Mouse (Mus musculus) myocyte (in vitro differentiated cells): ENCODE data around the gene Tmco1. TPM values are rescaled to one million over a fixed set of nuclear protein-coding genes. Genes with fewer than 3 reads are reported as not detected.

Experiments used
- H3K27me3 ChIP-seq: one replicate; pipeline ENCODE4 v1.6.1; 2011; ENCODE audit not compliant: control insufficient read depth, insufficient read depth, insufficient read length
- H3K36me3 ChIP-seq: one replicate; pipeline ENCODE4 v1.6.1; 2011; ENCODE audit not compliant: control insufficient read depth, insufficient read depth
- H3K4me2 ChIP-seq: one replicate; pipeline ENCODE4 v1.6.1; 2011; ENCODE audit warnings: low read depth, control low read depth
- H3K4me3 ChIP-seq: one replicate; pipeline ENCODE4 v1.5.1; 2011; ENCODE audit warnings: mild to moderate bottlenecking, control low read depth, moderate library complexity
- H3K79me2 ChIP-seq: one replicate; pipeline ENCODE4 v1.6.1; 2011; ENCODE audit not compliant: control insufficient read depth, insufficient read depth
- H3ac ChIP-seq: one replicate; pipeline ENCODE4 v1.6.1; 2011; ENCODE audit not compliant: control insufficient read depth, insufficient read length
- CEBPB ChIP-seq: IDR thresholded peaks from 2 replicates; pipeline ENCODE4 v1.6.1; 2011; ENCODE audit warnings: mild to moderate bottlenecking, moderate library complexity; ENCODE audit not compliant: poor library complexity, insufficient read depth, severe bottlenecking
- E2F4 ChIP-seq: IDR thresholded peaks from one replicate; pipeline ENCODE4 v1.6.1; 2011; ENCODE audit warnings: mild to moderate bottlenecking, control low read depth, moderate library complexity; ENCODE audit not compliant: insufficient read depth
- MAX ChIP-seq: IDR thresholded peaks from one replicate; pipeline ENCODE4 v1.6.1; 2011; ENCODE audit warnings: low read depth, mild to moderate bottlenecking, control low read depth
- MYOD1 ChIP-seq, 3 experiments: IDR thresholded peaks; one replicate each; pipeline ENCODE4 v1.6.1; 2011; ENCODE audit warnings: control low read depth in 2 of 3, low read depth in 2 of 3, mild to moderate bottlenecking in 2 of 3, moderate library complexity in 1 of 3; ENCODE audit not compliant: insufficient read length in 2 of 3, control insufficient read depth in 1 of 3
- MYOG ChIP-seq, 3 experiments: IDR thresholded peaks; one replicate each; pipeline ENCODE4 v1.6.1; 2011; ENCODE audit warnings: control low read depth in 2 of 3, low read depth in 2 of 3, mild to moderate bottlenecking in 2 of 3; ENCODE audit not compliant: insufficient read length in 2 of 3, control insufficient read depth in 1 of 3, insufficient read depth in 1 of 3
- POLR2A ChIP-seq: IDR thresholded peaks from one replicate; pipeline ENCODE4 v1.6.1; 2011; ENCODE audit warnings: low read depth, mild to moderate bottlenecking, control low read depth, moderate library complexity; ENCODE audit not compliant: insufficient read length
- POLR2AphosphoS2 ChIP-seq: IDR thresholded peaks from one replicate; pipeline ENCODE4 v1.6.1; 2011; ENCODE audit warnings: low read depth, control low read depth; ENCODE audit not compliant: insufficient read length
- REST ChIP-seq: IDR thresholded peaks from one replicate; pipeline ENCODE4 v1.6.1; 2011; ENCODE audit warnings: mild to moderate bottlenecking, control low read depth, moderate library complexity; ENCODE audit not compliant: insufficient read depth, insufficient read length
- SRF ChIP-seq: IDR thresholded peaks from one replicate; pipeline ENCODE4 v1.6.1; 2011; ENCODE audit warnings: low read depth; ENCODE audit not compliant: control insufficient read depth, insufficient read length
- TCF12 ChIP-seq: IDR thresholded peaks from one replicate; pipeline ENCODE4 v1.6.1; 2011; ENCODE audit warnings: mild to moderate bottlenecking, control low read depth; ENCODE audit not compliant: poor library complexity, insufficient read depth, severe bottlenecking
- TCF3 ChIP-seq: IDR thresholded peaks from one replicate; pipeline ENCODE4 v1.6.1; 2011; ENCODE audit warnings: low read depth, control low read depth; ENCODE audit not compliant: insufficient read length
- USF1 ChIP-seq: IDR thresholded peaks from one replicate; pipeline ENCODE4 v1.6.1; 2011; ENCODE audit warnings: low read depth, mild to moderate bottlenecking, control low read depth, moderate library complexity
- polyA plus RNA-seq: library from polyadenylated mRNA; unstranded; fragments of >200 nt; fragmentation: generic; extraction: Trizol; gene quantifications from one replicate; pipeline ENCODE4 v1.2.1, GENCODE M21; 2012; ENCODE audit warnings: missing spikeins

Gene Tmco1
- polyA plus RNA-seq, 1 experiment, result 57.2 TPM

DNA sequence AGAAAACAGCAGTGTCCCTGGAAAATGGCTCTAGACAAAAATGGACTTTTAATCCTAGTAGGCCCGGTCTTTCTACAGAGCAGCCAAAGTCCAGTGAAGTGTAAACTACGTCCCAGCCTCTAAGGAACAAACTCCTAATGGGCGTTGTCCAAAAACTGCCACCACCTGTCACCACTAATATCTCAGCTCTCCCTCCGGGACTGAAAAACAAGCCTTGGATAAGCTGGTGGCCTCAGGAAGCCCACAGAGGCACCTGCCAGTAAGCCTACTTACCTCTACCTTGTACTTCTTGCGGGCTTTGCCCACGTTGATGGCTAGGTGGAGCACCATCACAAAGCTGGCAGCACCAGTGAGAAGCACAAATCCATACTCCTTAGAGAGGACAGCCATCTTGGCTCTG is 69.8 kb downstream of the Tmco1 start:
- H3K4me3 ChIP-seq, result no peak overlapping the region
- H3K27me3 ChIP-seq, result no peaks in the 10 kb centered on the region
- H3ac ChIP-seq, result no peak overlapping the region
- no peak for TF ChIP-seq REST
- TF ChIP-seq MYOD1 (IDR thresholded peaks at IDR 0.05; ENCODE audit: control insufficient read depth in 1 of 3, insufficient read length in 2 of 3, low read depth in 2 of 3), result peak in 1 of 3 experiments; percentile 14
- TF ChIP-seq USF1, result no peak
- no peak overlapping the region for H3K4me2 ChIP-seq
- no peaks in the 10 kb centered on the region for H3K36me3 ChIP-seq
- no peaks in the 10 kb centered on the region for H3K79me2 ChIP-seq

DNA sequence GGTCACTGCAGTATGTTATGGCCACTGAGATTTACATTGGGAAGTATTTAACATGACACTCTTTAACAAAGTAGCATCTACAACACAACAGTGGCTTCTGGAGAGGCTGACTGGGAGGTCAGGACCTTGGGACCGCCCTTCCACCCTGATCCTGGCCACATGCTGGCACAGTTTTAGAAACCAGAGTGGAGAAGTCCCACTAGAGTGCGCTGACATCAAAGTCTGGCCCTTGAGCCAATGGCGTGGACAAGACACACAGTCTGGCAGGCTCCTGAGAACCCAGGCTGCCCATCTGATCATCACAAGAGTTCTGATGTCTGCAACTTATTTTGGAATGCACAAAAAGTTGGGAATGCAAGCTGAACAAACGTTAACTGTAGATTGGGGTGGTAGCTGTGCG is 71.6 kb downstream of the Tmco1 start:
- no peak overlapping the region for H3K4me3 ChIP-seq
- no peak overlapping the region for H3ac ChIP-seq
- H3K36me3 ChIP-seq, result no peaks in the 10 kb centered on the region
- no peaks in the 10 kb centered on the region for H3K27me3 ChIP-seq
- H3K4me2 ChIP-seq, result no peak overlapping the region
- H3K79me2 ChIP-seq, result no peaks in the 10 kb centered on the region
- TF ChIP-seq E2F4, result no peak

DNA sequence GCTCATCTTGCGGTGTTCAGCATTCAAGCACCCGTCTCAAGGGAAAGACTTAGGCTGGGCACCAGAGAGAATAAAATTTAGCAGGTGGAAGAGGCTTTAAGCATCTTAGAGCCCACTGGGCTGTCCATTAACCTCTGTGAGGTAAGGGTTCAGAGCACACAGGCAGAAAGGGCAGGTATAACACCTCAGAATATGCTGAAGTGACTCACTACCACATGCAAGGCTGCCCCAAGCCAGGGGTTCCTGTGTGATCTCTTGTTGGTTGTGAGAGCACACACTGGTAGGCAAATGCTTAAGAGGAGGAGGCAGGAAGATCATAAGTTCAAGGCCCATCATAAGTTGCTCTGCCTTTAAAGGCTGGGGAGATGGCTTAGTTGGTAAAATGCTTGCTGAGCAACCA is 72.0 kb downstream of the Tmco1 start:
- no peaks in the 10 kb centered on the region for H3K27me3 ChIP-seq

DNA sequence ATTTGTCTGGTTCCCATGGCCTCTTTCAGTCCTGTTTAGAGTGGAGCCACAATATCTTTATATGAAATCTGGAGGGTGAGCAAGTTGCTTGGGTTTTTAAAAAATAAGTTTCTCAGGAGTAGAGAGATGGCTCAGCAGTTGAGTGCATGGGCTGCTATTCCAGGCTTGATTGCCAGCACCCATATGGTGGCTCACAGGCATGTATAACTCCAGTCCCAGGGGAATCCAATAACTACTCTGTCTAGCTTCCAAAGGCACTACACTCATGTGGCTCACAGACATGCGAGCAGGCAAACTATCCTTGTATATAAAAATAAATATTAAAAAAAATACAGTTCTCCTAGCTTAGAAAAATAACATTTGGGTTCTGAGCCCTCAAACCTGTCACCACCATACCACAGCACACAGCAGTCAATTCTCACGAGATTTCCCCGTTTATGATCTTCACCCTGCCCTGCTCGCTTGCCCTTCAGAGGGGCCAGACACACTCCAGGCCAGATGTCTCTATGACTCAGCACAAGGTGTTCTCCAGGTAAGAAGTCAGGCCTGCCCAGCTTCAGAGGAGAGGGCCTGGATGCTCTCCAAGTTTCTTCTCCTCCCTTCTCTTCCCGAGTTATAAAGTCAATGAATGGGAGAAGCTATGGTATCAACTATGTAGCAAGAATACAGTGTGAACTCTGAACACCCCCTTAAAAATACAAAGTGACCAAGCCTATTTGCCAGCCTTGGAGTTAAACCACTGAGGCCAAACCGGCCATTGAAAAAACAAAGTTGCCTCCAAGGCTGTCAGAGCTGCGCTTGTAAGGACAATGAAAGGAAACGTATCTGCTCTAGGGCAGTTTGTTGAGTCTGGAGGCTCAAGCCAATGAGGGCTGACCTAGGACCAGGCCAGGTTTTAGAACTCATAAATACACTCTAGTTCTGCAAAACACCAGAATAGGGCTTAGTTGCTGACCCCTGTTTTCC is 73.2 kb downstream of the Tmco1 start:
- H3K36me3 ChIP-seq, result no peaks in the 10 kb centered on the region
- no peak overlapping the region for H3K4me3 ChIP-seq
- no peaks in the 10 kb centered on the region for H3K27me3 ChIP-seq
- H3K4me2 ChIP-seq, result no peak overlapping the region
- H3ac ChIP-seq, result no peak overlapping the region
- TF ChIP-seq POLR2A, result no peak
- no peak for TF ChIP-seq SRF
- no peak for TF ChIP-seq MYOG (IDR thresholded peaks at IDR 0.05; ENCODE audit: control insufficient read depth in 1 of 3, insufficient read depth in 1 of 3, insufficient read length in 2 of 3, low read depth in 2 of 3)
- H3K79me2 ChIP-seq, result no peaks in the 10 kb centered on the region

More for the DNA sequence above, 72.0 kb downstream of the Tmco1 start:
- H3K36me3 ChIP-seq, result no peaks in the 10 kb centered on the region
- no peak overlapping the region for H3K4me3 ChIP-seq
- TF ChIP-seq MYOG (IDR thresholded peaks at IDR 0.05; ENCODE audit: control insufficient read depth in 1 of 3, insufficient read depth in 1 of 3, insufficient read length in 2 of 3, low read depth in 2 of 3), result no peak
- TF ChIP-seq CEBPB, result no peak
- no peak for TF ChIP-seq TCF12
- no peak for TF ChIP-seq REST
- TF ChIP-seq MAX, result no peak
- no peak for TF ChIP-seq POLR2A
- no peak for TF ChIP-seq POLR2AphosphoS2
- TF ChIP-seq SRF, result no peak
- TF ChIP-seq MYOD1 (IDR thresholded peaks at IDR 0.05; ENCODE audit: control insufficient read depth in 1 of 3, insufficient read length in 2 of 3, low read depth in 2 of 3), result no peak
- TF ChIP-seq TCF3, result no peak
- TF ChIP-seq E2F4, result no peak
- TF ChIP-seq USF1, result no peak
- H3K79me2 ChIP-seq, result no peaks in the 10 kb centered on the region
- no peak overlapping the region for H3K4me2 ChIP-seq
- no peak overlapping the region for H3ac ChIP-seq

DNA sequence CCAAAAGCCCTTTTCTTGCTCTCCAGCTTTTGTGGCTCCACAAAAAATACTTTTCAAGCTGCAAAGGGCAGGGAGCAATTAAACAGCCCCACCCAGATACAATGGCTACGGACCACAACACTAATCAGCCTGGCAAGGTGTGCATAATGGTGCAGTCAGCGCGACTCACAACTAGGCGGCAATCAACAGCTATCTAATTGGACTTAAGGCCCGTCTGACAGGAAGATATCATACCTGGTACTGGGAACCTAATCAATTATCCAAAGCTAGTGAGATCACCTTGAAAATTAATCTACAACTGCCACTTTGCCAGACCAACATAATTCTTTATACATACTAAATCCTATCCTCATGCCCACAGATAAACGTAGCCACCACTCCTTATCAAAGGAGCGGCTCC is 74.1 kb downstream of the Tmco1 start:
- H3K4me2 ChIP-seq, result no peak overlapping the region
- H3K27me3 ChIP-seq, result no peaks in the 10 kb centered on the region
- TF ChIP-seq POLR2A (no peak), CEBPB (no peak), MYOD1 (IDR thresholded peaks at IDR 0.05; ENCODE audit: control insufficient read depth in 1 of 3, insufficient read length in 2 of 3, low read depth in 2 of 3) (no peak), POLR2AphosphoS2 (no peak), TCF3 (no peak), E2F4 (no peak), SRF (no peak)
- H3K36me3 ChIP-seq, result no peaks in the 10 kb centered on the region
- no peak overlapping the region for H3K4me3 ChIP-seq
- no peaks in the 10 kb centered on the region for H3K79me2 ChIP-seq
- H3ac ChIP-seq, result no peak overlapping the region
